Mouse (Mus musculus) heart, postnatal 0 days (tissue): ENCODE results near the gene Pfkfb3. TPM values are rescaled to one million over a fixed set of nuclear protein-coding genes. Genes with fewer than 3 reads are reported as not detected.

Experiments
- ATAC-seq: fragments of 200-750 bp; cut with Nextera tagmentation; 2 replicates; pipeline ENCODE4 v1.8.0; 2017; ENCODE audit warnings: low read depth, moderate number of reproducible peaks, moderate library complexity; ENCODE audit not compliant: insufficient read depth
- DNase-seq: peaks from one replicate; pipeline ENCODE4 v3.0.0-alpha.2; 2016; ENCODE audit warnings: low spot score
- H3K27ac ChIP-seq: fragments of 300-500 bp; sonication (generic); 2 replicates; pipeline ENCODE4 v1.5.1; 2014; ENCODE audit warnings: low read depth, mild to moderate bottlenecking
- H3K27me3 ChIP-seq: fragments of 300-500 bp; sonication (generic); 2 replicates; pipeline ENCODE4 v1.6.1; 2014; ENCODE audit warnings: low read length, mixed read lengths; ENCODE audit not compliant: control insufficient read depth, insufficient read depth
- H3K36me3 ChIP-seq: fragments of 300-500 bp; sonication (generic); replicated peaks from 2 replicates; pipeline ENCODE4 v1.6.1; 2014; ENCODE audit warnings: low read length, mixed read lengths; ENCODE audit not compliant: control insufficient read depth, insufficient read depth
- H3K4me1 ChIP-seq: fragments of 300-500 bp; sonication (generic); 2 replicates; pipeline ENCODE4 v1.6.1; 2014; ENCODE audit warnings: antibody characterized with exemption; ENCODE audit not compliant: control insufficient read depth, insufficient read depth
- H3K4me2 ChIP-seq: fragments of 300-500 bp; sonication (generic); 2 replicates; pipeline ENCODE4 v1.6.1; 2014; ENCODE audit warnings: low read depth, mild to moderate bottlenecking, low read length, moderate library complexity
- H3K4me3 ChIP-seq: fragments of 300-500 bp; sonication (generic); 2 replicates; pipeline ENCODE4 v1.5.1; 2014; ENCODE audit warnings: low read depth, low read length
- H3K9ac ChIP-seq: fragments of 300-500 bp; sonication (generic); replicated peaks from 2 replicates; pipeline ENCODE4 v1.6.1; 2014; ENCODE audit warnings: low read depth, low read length, mixed read lengths
- H3K9me3 ChIP-seq: fragments of 300-500 bp; sonication (generic); replicated peaks from 2 replicates; pipeline ENCODE4 v1.6.1; 2016; ENCODE audit warnings: low read length; ENCODE audit not compliant: control insufficient read depth
- CTCF ChIP-seq: IDR thresholded peaks from 2 replicates; pipeline ENCODE4 v1.5.1; 2016; ENCODE audit warnings: antibody characterized with exemption, control low read depth, low read depth
- EP300 ChIP-seq: IDR thresholded peaks from 2 replicates; pipeline ENCODE4 v1.6.1; 2016; ENCODE audit warnings: antibody characterized with exemption, low read depth
- WGBS: fragments of 180-500 bp; shearing (Covaris S2); extraction: QIAGEN DNeasy Blood & Tissue Kit; methylation state at CpG from one replicate; pipeline ENCODE4 v1.1.7; 2014; 5-methylcytosine and 5-hydroxymethylcytosine counted together
- polyA plus RNA-seq: library from polyadenylated mRNA; unstranded; fragments of >200 nt; fragmentation: Nextera tagmentation; extraction: Ambion mirVana; gene quantifications from 2 replicates; pipeline ENCODE4 v1.2.1, GENCODE M21; 2015
- total RNA-seq: library from RNA; depleted of rRNA; stranded (reverse); fragments of >200 nt; gene quantifications from 2 replicates; pipeline ENCODE4 v1.2.3, GENCODE M21; 2014; ENCODE audit warnings: low replicate concordance

The Pfkfb3 gene
- total and polyA plus RNA-seq, 2 experiments from 2014 or later: 2.4 to 3.5 TPM

DNA sequence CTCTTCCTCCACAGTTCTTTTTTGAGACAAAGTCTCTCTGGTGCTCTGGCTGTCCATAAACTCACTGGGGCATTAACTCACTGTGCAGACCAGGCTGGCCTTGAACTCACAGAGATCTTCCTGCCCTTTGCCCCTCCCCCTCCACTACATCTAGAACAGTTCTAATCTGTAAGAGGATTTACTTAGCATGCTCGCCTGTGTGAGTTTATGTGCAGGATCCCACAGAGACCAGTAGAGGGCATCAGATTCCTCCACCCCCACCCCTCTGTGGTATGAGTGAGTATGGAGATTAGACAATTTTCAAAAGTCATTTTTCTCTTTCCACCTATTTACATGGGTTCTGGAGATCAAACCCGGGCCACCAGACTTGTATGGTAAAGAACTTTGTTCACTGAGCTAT lies 6.3 kb downstream of the Pfkfb3 start:
- no peak for DNase-seq
- Histone ChIP-seq H3K27me3 (no peaks in the 10 kb centered on the region), H3K9me3 (no peaks in the 10 kb centered on the region), H3K9ac (no peak overlapping the region), H3K4me3 (no peak overlapping the region), H3K27ac (no peak overlapping the region; the same call in 1 of the 2 replicates), H3K36me3 (no peaks in the 10 kb centered on the region), H3K4me1 (peaks cover 6% of the 10 kb centered on the region; the same call in 1 of the 2 replicates), H3K4me2 (no peak overlapping the region)
- WGBS: 59% methylated on average over 2 of the region's 2 CpGs
- TF ChIP-seq CTCF (peak; percentile 19), EP300 (no peak)
- ATAC-seq: no peak

DNA sequence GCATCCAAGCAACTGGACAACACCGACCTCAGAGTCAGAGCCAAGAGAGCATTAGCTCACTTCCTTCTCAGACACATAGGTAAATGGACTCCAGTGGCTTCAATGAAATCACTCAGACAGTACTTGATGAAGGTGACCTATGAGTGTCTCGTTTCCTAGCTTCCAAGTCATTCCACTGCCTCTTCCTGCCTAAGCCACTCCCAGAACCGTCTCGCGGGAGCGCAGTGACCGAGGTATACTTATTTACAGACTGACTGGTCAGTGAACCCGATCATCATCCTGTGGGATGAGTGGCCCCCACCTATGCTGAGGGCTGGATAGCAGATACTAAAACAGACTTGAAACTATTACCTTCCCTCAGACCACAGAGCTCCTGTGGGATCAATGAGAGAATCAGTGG lies 7.8 kb downstream of the Pfkfb3 start:
- ATAC-seq: no peak

DNA sequence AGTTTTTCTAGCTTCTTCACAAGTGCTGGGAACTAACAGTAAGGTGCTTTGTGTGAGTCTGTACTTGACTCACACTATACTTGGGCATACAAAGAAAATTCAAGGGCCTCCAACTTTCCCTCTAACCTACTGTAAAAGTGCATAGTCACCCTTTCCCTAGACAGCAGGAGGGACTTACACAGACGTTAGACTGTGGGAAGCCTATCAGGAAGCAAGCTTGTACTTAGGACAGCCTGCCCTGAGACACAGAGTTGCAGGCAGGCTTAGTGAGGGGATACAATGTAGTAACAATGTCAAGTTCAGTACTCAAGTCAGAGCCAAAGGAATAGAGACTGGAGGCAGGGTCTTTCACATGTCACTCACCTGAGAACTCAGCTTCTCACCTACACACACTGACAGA lies 8.5 kb downstream of the Pfkfb3 start:
- no peak overlapping the region for H3K9ac ChIP-seq
- H3K36me3 ChIP-seq: no peaks in the 10 kb centered on the region
- 7% methylated on average over 1 of the region's 1 CpGs for WGBS
- no peak overlapping the region for H3K27ac ChIP-seq
- no peaks in the 10 kb centered on the region for H3K9me3 ChIP-seq
- H3K4me2 ChIP-seq: no peak overlapping the region
- H3K4me3 ChIP-seq: no peak overlapping the region
- TF ChIP-seq EP300 (no peak), CTCF (no peak)
- H3K4me1 ChIP-seq: no peaks in the 10 kb centered on the region
- DNase-seq: no peak
- no peak for ATAC-seq
- no peaks in the 10 kb centered on the region for H3K27me3 ChIP-seq

More for the DNA sequence above, 7.8 kb downstream of the Pfkfb3 start:
- H3K4me1 ChIP-seq: no peaks in the 10 kb centered on the region
- 66% methylated on average over 8 of the region's 8 CpGs for WGBS
- no peak for DNase-seq
- TF ChIP-seq CTCF (no peak), EP300 (no peak)
- H3K27ac ChIP-seq: no peak overlapping the region
- H3K4me3 ChIP-seq: no peak overlapping the region
- no peaks in the 10 kb centered on the region for H3K27me3 ChIP-seq
- H3K36me3 ChIP-seq: no peaks in the 10 kb centered on the region
- no peaks in the 10 kb centered on the region for H3K9me3 ChIP-seq
- H3K4me2 ChIP-seq: no peak overlapping the region
- no peak overlapping the region for H3K9ac ChIP-seq

DNA sequence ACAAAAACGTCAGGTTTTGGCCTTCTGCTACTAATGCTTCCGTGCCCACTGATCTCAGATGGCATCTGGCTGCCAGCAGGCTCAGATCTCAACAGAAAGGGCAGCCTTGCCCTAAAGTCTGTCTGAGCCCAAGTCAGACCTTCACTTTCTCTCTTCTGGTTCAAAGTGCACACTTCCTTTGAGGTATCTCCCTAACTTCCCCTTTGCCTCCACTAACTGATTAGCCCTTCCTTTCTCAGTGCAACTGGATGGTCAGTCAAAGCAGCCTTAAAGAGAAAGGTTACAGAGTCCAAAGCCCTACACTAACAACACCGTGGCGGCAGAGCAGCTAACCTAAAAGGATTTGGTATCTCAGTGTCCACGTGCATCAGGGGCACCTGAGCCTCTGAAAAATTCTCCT lies 9.5 kb downstream of the Pfkfb3 start:
- ATAC-seq: no peak
- 48% methylated on average over 5 of the region's 5 CpGs for WGBS

DNA sequence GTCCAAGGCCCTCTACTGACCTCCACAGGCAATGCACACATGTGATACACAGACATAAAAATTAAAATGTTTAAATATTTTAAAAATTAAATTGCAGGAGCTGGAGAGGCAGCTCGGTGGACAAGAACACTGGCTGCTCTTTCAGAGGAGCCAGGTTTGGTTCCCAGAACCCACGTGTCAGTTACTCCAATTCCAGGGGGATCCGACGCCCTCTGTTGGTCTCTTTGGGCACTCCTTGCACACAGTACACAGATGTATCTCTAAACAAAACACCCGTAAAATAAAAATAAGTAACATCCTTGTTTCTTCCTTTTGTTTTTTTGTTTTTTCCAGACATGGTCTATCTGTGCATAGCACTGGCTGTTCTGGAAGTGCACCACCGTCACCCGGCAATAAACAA lies 10.7 kb downstream of the Pfkfb3 start:
- ATAC-seq (no peak), DNase-seq (no peak)
- no peak for TF ChIP-seq CTCF
- no peak for TF ChIP-seq EP300
- Histone ChIP-seq H3K9me3 (no peaks in the 10 kb centered on the region), H3K27ac (no peak overlapping the region), H3K4me1 (no peaks in the 10 kb centered on the region), H3K36me3 (no peaks in the 10 kb centered on the region), H3K27me3 (no peaks in the 10 kb centered on the region), H3K4me3 (no peak overlapping the region), H3K4me2 (no peak overlapping the region), H3K9ac (no peak overlapping the region)
- WGBS: 80% methylated on average over 7 of the region's 7 CpGs

More for the DNA sequence above, 9.5 kb downstream of the Pfkfb3 start:
- no peaks in the 10 kb centered on the region for H3K4me1 ChIP-seq
- no peaks in the 10 kb centered on the region for H3K27me3 ChIP-seq
- H3K9me3 ChIP-seq: no peaks in the 10 kb centered on the region
- no peak overlapping the region for H3K9ac ChIP-seq
- no peak overlapping the region for H3K4me3 ChIP-seq
- TF ChIP-seq EP300 (no peak), CTCF (no peak)
- DNase-seq: no peak
- no peaks in the 10 kb centered on the region for H3K36me3 ChIP-seq
- no peak overlapping the region for H3K27ac ChIP-seq
- no peak overlapping the region for H3K4me2 ChIP-seq

GRCm38 (mm10) chr2:11542640-11543039 lies 11.2 kb downstream of the Pfkfb3 start:
- ATAC-seq: peak; percentile 68
- H3K4me3 ChIP-seq: no peak overlapping the region
- no peak overlapping the region for H3K9ac ChIP-seq
- H3K36me3 ChIP-seq: no peaks in the 10 kb centered on the region
- H3K9me3 ChIP-seq: no peaks in the 10 kb centered on the region
- H3K27me3 ChIP-seq: no peaks in the 10 kb centered on the region
- DNase-seq: peak; percentile 46
- H3K27ac ChIP-seq: no peak overlapping the region
- TF ChIP-seq CTCF: peak; percentile 85
- no peak for TF ChIP-seq EP300
- 63% methylated on average over 1 of the region's 1 CpGs for WGBS
- H3K4me2 ChIP-seq: no peak overlapping the region
- no peaks in the 10 kb centered on the region for H3K4me1 ChIP-seq
